Mouse (Mus musculus) heart, adult 11 months (tissue): ENCODE measurements around the gene Gm6408.
A peak's percentile ranks its signal among the peaks of the same experiment; 100 is the strongest.
"Not testable (repeated sequence)": the region's sequence is repeated elsewhere in the genome, so short reads cannot be mapped to it uniquely, and the experiment has no call there.

Experiments used
- DNase-seq: peaks from one replicate; pipeline ENCODE4 v3.0.0; 2022

Gene Gm6408

DNA sequence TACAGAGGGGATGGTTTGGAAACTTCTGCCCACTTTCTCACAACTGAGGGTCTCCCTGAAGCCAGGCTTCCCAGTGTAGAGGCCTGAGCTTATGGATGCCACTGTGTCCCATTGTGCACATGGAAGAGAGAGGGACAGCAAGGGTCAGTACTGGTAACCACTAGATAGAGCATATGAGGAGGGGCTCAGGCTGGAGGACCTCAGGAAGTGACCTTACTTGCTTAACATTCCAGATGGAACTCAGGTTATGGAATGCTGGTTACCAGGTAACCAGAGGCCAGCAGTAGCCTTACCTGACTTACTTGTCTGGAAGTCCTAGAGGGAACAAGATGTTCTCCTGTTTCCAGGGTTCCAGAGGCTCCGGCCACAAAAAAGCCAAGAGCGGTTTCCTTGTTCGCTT, at the start of gene Gm6408:
Gene Gm6408, plus strand, starts transcription at position 301 of the 400 bp plus-strand sequence.
- not testable (repeated sequence) for DNase-seq

DNA sequence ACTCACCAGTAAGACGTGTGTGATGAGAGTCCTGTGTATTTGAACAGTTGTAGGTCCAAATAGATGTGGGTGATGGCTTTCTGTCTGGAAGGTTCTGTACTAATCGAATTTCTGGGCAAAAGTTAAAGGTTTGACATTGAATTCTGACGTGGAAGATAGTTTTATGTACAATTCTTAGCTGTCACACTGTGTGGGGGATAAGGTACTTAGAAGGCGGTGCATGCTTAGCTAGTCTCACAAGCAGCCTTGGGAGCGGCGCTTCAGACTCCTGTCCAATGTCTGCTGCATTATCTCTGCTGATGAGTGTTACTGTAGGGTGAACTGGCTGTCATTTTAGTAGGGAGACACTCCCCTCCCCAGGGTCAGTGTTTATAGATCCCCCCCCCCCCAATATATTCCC, 49.3 kb upstream of the Gm6408 start:
- DNase-seq, result peak; percentile 61

DNA sequence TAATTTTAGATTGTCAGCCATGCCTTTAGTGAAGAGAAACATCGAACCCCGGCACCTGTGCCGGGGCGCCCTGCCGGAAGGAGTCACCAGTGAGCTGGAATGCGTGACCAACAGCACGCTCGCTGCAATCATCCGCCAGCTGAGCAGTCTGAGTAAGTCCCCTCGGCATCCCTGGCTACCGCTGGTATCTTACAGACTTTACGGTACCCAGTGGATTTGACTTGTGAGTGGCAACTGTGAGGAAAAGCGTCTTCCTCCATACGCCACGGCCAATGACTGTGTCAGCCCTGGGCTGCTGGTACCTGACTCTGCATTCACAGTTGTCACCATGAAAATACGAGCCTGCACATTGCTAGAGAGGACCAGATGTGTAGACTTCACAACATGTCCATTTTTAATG, 46.4 kb upstream of the Gm6408 start:
- DNase-seq, result peak; percentile 83

DNA sequence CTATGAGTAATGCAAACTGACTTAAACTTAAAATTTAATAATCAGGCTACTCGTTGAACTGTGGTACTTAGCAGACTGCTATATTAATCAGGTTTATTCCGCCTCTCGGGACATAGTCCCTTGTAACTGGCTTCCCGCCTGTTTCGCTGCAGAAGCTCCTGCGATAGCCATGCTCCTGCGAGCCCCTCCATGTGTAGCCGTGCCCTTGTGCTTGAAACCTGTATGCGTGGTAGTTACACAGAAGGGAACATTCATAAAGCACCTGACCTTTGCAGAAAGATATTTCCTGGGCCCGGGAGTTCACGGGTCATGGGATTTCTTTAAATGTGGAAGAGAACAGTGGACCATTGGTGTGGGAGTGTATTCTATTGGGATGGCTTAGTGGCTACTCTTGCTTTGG, 45.0 kb upstream of the Gm6408 start:
- peak; percentile 53 for DNase-seq

DNA sequence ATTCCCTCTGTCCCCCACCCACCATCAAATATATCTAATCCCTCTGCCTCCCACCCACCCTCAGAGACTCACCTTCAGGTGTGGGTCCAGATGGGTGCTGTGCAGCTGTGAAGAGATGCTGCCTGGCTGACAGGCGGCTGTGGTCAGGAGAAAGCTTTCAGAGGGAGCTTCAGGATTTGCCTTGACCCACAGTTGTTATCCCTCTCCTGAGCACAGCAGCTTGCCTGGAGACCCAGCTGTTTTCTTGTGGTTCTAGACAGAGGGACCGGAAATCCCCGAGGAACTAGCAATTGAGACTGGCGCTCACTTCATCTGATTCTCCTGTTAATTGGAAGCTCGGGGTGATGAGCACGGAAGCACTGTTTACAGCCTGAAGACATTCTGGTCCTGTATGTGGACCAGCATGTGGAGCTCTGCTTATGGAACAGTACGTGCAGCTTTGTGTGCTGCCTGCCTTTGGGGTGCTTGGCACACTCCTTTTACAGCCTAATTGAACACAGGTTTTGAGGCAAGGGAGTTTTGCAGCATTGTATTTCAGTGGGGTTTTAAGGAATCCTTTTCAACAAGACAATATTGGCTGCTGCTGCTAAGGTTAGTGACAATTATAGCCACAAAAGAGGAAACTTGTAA, 42.5 kb upstream of the Gm6408 start:
- peak; percentile 52 for DNase-seq

DNA sequence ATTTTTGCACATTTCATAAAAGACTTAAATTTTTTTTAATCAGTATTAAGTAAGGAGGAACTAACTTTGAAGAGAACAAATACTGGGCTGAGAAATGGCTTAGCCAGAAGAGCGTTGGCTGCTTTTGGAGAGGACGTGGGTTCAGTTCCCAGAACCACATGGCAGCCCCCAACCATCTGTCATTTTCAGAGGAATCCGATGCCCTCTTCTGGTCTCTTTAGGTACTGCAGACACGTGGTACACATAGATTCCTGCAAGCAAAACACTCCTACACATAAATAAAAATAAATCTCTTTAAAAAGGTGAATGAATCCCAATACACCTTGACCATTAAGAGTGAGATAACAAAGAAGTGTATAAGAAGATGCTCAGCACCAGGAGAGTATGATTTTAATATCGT, 41.5 kb upstream of the Gm6408 start:
- DNase-seq, result no peak

DNA sequence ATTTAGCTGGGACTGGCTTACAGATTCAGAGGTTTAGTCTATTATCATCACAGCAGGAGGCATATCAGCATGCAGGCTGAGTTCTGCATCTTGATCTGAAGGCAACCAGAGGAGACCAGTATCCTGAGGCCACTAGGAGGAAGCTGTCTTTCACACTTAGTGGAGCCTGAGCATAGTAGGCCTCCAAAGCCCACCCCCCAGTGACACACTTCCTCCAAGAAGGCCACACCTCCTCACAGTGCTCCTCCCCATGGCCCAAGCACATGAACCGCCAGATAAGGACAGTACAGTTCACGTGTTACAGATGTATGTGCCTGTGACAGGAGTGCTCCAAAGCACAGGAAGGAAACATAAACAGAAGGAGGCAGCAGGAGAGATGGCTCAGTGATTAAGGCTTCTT, 39.0 kb upstream of the Gm6408 start:
- DNase-seq, result peak; percentile 70

DNA sequence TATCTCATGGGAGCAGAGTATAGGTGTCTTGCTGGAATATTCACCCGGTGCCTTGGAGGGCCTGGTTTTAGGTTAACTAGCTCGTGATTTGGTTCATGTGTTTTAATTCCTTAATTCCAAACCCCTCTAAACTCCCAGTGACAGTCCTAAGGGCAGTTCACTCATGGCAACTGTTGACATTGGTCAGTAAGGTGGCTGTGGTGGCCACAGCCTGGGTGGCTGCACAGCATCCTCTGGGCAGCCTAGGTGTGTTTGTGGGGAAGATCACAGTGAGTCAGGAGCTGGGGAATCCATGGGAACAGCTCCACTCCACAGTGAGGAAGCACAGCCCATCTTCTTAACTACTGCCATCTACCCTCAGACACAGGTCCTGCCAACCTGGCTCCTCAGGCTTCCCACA, 35.1 kb upstream of the Gm6408 start:
- DNase-seq, result peak; percentile 37

DNA sequence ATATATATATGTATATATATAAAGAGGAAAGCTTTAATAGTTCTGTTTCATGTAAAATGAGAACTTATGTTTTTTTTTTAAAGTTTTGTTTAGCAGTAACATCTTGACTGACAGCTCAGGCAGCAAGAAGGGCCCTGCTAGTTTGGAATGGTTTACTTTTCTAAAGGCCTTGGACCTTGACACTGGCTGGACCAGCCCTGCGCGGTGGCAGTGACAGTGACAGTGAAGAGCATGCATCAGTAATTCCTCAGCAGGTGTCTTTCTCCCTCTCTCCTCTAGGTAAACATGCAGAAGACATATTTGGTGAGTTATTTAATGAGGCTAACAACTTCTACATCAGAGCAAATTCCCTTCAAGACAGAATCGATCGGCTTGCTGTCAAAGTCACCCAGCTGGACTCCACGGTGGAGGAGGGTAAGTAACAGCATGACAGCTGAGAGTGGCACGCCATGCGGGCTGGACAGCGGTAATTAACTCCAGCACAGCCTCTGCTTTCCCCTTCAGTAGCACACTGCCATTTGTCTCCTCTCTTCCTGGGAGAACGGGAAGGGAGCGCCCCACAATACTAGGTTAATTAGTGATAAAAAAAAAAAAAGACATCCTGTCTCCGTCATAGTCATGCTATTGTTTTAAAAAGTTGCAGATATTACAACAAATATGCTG, 30.0 kb upstream of the Gm6408 start:
- DNase-seq, result no peak

DNA sequence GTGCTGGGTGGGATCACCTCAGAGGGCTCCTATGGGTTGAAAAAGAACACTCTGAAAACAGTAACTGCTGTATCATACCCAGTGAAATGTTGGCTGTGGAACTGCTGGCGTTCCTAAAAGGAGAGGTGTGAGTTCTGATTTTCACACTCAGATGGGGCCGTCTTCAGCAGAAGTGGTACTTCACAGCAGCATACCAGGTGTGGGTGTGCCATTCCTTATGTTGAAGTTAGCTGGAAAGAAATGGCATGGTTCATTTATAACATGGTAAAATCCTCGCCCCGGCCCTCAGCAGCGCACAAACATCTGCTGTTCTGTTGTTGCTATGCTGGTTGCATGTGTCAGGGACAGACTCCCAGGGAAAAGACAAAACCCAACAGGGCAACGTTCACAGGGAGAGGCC, 28.2 kb upstream of the Gm6408 start:
- no peak for DNase-seq

DNA sequence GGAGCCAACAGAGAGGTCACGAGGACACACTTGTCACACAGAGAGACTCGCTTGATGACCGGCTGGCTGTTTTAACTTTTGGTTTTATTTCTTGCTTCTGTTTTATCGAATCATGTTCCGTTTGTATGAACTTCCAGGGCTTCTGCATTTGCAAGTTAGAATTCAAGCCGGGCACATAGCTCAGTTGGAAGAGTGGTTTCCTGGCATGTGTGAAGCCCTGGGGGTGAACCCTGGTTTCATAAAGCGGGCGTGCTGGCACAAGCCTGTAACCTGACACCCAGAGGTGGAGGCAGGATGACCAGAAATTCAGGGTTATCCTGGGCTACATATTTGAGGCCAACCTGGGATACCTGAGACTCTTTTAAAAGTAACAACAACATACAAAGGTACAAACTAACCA, 20.2 kb upstream of the Gm6408 start:
- DNase-seq, result peak; percentile 83

DNA sequence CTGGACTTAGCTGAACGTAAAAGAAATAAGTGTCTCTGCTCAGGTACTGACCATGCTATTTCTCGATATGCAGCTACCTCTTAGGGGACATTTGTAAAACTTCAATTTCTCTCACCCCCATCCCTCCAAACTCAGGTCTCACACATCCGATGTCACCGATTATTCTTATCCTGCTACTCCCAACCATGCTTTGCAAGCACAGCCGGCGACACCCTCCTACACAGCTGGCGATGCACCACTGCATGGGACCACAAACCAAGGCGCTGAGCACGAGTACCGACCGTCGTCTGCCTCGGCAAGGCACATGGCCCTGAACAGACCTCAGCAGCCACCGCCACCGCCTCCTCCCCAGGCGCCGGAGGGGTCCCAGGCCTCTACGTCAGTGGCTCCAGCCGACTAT, 15.1 kb upstream of the Gm6408 start:
- no peak for DNase-seq

DNA sequence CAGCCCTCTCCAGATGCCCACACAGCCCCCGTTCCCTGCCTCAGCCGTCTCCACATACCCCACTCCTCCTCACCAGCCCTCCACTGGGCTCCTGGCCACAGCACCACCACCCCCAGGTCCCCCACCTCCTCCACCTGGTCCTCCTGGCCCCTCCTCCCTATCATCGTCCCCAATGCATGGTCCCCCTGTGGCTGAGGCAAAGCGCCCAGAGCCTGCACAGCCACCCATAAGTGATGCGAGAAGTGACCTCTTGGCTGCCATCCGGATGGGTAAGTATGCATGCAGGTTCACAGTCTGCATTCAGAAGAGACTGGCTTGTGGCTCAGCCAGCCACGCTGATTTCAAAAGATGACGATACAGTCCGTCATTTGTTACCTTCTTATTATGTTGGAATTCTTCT, 13.5 kb upstream of the Gm6408 start:
- DNase-seq, result no peak

DNA sequence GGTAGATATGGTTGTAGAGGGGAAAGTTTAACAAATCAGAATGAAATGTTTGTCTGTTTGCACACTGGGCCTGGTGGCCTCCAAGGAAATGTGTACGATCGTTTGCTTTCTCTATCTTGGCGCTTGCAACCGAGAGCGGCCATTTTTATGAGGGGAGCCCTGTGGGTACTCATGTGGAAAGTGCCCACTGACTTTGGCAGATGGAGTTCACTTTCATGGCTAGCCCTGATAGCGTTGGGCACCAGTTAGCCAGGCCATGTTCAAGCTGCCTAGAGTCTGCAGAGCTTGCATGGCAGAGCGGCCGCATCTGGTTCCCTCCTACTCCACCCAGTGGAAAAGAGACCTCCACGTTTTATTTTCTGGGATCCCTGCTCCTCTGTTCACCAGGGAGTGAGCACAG, 10.9 kb upstream of the Gm6408 start:
- no peak for DNase-seq

DNA sequence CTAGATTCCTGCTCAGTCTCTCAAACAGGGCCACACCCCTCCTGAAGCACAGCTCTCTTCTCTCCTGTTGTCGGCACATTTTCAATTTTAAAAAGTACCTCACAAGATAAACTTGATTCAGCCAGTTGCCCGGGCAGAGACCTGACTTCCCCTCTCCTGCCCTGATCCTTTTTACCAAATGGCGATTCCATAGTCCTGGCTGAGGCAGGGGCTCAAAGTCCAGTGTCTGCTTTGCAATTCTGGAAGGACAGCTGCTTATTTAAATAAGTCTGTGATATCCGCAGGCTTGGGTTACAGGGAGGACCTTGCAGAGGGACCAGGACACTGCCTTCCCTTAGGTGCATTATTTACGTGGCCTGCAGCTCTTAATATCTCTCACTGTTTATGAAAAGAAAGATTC, 10.5 kb upstream of the Gm6408 start:
- no peak for DNase-seq

DNA sequence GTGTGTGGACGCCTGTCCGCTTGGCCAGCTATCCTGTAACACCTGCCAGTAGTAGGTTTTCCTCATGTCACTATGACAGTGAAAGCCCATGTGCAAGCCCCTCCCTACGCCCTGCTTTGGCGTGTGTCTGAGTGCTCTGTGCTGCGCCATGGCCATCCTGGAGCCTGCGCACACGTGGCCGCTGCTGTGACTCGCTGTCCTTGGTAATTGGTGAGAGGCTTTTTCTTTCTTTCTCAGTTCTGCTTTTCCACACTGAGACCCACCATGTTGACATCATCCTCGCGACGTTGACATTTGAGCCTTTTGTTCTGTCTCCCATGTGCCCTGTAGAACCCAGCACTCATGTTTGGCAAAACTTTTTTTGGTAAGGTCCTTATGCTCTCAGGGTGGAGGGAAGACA, 9.9 kb upstream of the Gm6408 start:
- DNase-seq, result no peak

DNA sequence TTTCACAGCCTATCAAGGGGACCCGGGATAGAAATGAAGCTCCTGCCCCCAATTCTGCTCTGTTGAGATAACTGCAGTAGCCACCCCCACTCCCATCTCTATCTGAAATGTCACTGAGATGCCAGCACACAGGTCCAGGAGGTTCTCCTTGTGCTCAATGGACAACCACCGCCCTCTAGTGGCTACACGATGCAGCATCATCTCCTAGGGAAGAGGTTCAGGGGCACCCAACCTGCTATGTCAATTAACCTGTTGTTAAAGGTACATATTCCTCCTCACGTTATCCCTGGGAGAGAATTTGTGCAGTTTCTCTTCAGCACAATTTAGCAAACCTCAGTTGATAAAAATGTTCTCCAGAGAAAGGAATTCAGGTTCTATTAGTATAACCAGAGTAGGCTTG, 2.2 kb upstream of the Gm6408 start:
- peak; percentile 54 for DNase-seq

DNA sequence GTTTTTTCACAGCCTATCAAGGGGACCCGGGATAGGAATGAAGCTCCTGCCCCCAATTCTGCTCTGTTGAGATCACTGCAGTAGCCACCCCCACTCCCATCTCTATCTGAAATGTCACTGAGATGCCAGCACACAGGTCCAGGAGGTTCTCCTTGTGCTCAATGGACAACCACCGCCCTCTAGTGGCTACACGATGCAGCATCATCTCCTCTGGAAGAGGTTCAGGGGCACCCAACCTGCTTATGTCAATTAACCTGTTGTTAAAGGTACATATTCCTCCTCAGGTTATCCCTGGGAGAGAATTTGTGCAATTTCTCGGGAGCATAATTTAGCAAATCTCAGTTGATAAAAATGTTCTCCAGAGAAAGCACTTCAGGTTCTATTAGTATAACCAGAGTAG, 7.2 kb downstream of the Gm6408 start:
- DNase-seq, result peak; percentile 83

DNA sequence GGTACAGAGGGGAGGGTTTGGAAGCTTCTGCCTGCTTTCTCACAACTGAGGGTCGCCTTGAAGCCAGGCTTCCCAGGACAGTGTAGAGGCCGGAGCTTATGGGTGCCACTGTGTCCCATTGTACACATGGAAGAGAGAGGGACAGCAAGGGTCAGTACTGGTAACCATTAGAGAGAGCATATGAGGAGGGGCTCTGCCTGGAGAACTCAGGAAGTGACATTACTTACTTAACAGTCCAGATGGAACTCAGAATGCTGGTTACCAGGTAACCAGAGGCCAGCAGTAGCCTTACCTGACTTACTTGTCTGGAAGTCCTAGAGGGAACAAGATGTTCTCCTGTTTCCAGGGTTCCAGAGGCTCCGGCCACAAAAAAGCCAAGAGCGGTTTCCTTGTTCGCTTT, 9.3 kb downstream of the Gm6408 start, which contains the start of gene Gm6370:
Gene Gm6370, plus strand, starts transcription at position 301 of the 400 bp plus-strand sequence.
- not testable (repeated sequence) for DNase-seq

DNA sequence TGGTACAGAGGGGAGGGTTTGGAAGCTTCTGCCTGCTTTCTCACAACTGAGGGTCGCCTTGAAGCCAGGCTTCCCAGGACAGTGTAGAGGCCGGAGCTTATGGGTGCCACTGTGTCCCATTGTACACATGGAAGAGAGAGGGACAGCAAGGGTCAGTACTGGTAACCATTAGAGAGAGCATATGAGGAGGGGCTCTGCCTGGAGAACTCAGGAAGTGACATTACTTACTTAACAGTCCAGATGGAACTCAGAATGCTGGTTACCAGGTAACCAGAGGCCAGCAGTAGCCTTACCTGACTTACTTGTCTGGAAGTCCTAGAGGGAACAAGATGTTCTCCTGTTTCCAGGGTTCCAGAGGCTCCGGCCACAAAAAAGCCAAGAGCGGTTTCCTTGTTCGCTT, 20.3 kb downstream of the Gm6408 start, which contains the start of gene 4930449I24Rik:
Gene 4930449I24Rik, plus strand, starts transcription at position 301 of the 400 bp plus-strand sequence.
- DNase-seq, result not testable (repeated sequence)

DNA sequence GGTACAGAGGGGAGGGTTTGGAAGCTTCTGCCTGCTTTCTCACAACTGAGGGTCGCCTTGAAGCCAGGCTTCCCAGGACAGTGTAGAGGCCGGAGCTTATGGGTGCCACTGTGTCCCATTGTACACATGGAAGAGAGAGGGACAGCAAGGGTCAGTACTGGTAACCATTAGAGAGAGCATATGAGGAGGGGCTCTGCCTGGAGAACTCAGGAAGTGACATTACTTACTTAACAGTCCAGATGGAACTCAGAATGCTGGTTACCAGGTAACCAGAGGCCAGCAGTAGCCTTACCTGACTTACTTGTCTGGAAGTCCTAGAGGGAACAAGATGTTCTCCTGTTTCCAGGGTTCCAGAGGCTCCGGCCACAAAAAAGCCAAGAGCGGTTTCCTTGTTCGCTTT, 32.1 kb downstream of the Gm6408 start, which contains the start of gene Gm3402:
Gene Gm3402, plus strand, starts transcription at position 301 of the 400 bp plus-strand sequence.
- not testable (repeated sequence) for DNase-seq

DNA sequence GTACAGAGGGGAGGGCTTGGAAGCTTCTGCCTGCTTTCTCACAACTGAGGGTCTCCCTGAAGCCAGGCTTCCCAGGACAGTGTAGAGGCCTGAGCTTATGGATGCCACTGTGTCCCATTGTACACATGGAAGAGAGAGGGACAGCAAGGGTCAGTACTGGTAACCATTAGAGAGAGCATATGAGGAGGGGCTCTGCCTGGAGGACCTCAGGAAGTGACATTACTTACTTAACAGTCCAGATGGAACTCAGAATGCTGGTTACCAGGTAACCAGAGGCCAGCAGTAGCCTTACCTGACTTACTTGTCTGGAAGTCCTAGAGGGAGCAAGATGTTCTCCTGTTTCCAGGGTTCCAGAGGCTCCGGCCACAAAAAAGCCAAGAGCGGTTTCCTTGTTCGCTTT, 43.7 kb downstream of the Gm6408 start, which contains the start of gene Gm3404:
Gene Gm3404, plus strand, starts transcription at position 301 of the 400 bp plus-strand sequence.
- peak; percentile 86 for DNase-seq
